Mouse (Mus musculus): Measurements from ENCODE around the gene Snx30.
"Not testable (repeated sequence)": the region's sequence is repeated elsewhere in the genome, so short reads cannot be mapped to it uniquely, and the experiment has no call there.

Gene Snx30

GRCm38 (mm10) chr4:59805181-59805967, at the start of gene Snx30:
Gene Snx30 (plus strand): TSS chr4:59805840.
- DNase-seq (ENCODE audit: low spot score in 2 of 2), result peak; percentile 83 to 88

DNA sequence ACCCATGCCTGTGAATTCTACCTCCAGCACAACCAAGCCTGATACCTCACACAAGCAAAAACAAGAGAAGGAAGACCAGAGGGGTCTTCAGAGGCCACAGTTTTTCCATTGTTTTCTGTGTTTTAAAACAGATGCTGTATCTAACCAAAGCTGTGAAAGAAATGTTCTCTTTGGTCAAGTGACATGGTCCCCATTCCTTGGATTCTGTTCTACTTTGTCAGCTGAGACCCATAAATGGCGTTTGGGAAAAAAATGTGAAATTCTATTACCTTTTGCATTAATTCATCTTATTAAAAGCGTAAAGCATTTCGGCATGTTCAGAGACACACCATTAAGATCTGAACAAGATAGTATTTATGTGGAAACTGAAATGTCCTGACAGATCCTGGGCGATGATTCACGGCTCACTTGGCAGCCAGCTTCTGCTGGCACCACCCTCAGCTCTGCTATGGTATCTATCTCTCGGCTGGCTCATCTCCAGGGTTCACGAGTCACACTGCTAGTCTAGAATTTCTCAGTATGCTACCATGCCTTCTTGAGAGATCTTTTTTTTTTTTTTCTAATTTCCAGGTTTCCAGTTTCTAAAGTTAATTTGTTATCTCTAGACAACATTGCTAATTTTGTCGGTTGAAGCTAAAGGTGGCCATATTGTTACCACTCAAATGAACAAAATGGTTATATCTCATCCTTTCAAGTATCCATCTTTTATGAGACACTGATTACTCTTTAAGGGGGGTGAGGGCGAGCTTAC, 49.1 kb upstream of the Snx30 start:
- no peak for DNase-seq (ENCODE audit: low spot score in 2 of 2)

- no peak for DNase-seq (ENCODE audit: low spot score in 2 of 2)
Measured at GRCm38 (mm10) chr4:59757452-59758435, 47.9 kb upstream of the Snx30 start.

DNA sequence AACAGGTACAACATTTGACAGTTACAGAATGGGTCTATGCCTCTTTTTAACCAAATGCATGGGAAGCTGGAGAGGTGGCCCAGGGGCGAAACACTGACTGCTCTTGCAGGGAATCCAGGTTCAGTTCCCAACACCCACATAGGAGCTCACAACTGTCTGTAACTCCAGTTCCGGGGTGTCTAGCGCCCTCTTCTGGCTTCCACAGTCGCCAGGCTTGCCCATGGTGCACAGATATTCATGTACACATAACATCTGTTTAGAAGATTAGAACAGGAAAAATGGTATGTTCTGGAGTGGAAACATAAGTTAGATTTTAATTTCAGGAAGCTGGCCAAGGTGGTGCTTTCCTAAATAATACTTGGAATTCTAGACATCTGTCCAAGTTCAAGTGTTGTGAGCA, 45.6 kb upstream of the Snx30 start:
- DNase-seq (ENCODE audit: low spot score in 2 of 2), result no peak

GRCm38 (mm10) chr4:59760636-59761364, 44.8 kb upstream of the Snx30 start:
- no peak for DNase-seq (ENCODE audit: low spot score in 2 of 2)

- no peak for DNase-seq (ENCODE audit: low spot score in 2 of 2)
Measured at GRCm38 (mm10) chr4:59761365-59761729, 44.3 kb upstream of the Snx30 start.

DNA sequence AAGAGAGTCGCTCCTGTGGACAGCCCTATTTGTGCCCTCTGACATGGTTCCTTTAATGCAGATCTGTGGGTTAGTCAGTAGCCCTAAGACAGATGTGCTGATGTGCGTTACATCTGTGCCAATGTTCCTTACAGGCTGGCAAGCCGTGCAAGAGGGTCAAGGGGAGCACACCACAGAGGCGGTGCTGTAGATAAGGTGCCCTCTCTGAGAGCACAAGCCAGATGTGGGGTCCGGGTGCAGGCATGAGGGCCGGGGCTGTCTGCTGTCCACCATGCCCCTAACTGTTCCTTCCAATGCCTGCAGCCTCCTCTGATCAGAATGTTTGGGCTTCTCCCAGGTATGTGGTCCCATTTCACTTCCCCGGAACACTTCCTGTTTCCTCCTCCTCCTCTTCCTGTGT, 40.7 kb upstream of the Snx30 start:
- no peak for DNase-seq (ENCODE audit: low spot score in 2 of 2)

DNA sequence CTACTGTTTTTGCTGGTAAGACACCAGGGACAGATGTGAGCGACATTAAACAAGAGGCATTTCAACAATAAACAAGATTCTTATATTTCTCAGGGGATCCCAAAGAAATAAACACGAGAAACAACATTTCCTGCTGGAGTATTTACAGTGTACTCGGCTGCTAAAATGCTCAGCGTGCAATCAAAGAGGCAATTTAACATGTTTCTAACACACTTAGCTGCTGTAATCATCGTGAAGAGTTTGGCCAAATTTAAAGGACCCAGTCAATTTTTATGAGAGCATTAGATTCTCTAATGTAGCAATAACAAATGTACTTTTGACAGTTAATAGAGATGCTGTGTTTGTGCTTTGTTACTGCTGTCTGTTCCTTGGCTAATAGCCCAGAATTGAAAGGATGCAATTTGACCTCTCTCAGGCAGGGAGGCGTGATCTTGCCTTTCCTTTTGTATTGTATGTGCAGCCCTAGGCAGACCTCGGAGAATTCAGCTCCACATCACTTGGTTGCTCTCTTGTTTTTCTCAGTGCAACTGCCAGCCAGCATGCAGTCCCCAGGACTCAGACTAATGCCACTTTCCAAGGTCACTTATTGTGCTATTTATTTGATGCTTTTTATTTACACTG, 40.1 kb upstream of the Snx30 start:
- DNase-seq (ENCODE audit: low spot score in 2 of 2), result no peak

GRCm38 (mm10) chr4:59767717-59768116, 37.9 kb upstream of the Snx30 start:
- no peak for DNase-seq (ENCODE audit: low spot score in 2 of 2)

GRCm38 (mm10) chr4:59772171-59772879, 33.3 kb upstream of the Snx30 start:
- DNase-seq (ENCODE audit: low spot score in 2 of 2), result no peak

GRCm38 (mm10) chr4:59777828-59778227, 27.8 kb upstream of the Snx30 start:
- DNase-seq (ENCODE audit: low spot score in 2 of 2), result no peak

GRCm38 (mm10) chr4:59780568-59780967, 25.1 kb upstream of the Snx30 start:
- DNase-seq (ENCODE audit: low spot score in 2 of 2), result no peak

DNA sequence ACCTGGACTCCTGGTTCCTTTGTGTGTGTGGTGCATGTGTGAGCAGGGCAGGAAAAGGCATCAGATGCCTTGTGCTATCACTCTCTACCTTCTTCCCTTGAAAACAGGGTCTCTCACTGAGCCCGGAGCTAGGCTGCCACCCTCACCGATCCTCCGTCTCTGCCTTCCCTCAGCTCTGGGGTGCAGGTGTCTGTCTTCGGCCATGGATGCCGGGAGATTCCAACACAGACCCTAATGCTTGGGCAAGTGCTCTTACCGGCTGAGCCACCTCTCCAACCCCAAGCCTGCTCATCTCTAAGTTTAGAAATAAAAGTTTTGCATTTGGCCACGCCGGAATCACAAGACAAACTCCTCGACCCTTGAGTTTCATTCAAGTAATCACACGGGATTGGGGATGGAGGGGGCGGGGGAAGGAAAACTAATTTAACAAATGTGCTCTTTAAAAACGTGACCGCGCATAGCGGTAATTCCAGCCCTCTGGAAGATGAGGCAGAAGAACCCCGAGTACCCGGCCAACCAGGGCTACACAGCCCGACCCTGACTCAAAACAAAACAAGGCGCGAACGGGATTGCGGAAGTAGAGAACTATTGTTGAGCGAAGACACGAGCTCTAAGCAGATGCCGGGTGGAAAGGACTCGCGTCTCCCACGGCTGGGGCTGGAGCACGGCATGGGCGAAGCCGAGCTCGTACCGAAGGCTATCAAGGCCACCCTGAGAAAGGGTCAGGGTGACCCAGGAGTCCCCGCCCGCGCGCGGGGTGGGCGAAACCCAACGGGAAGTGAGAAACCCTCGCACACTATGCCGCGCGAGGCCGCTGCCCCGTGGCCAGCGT, 22.6 kb upstream of the Snx30 start:
- no peak for DNase-seq (ENCODE audit: low spot score in 2 of 2)

- peak; percentile 86 to 92 for DNase-seq (ENCODE audit: low spot score in 2 of 2)
Measured at GRCm38 (mm10) chr4:59783685-59784279, 21.9 kb upstream of the Snx30 start.

- no peak for DNase-seq (ENCODE audit: low spot score in 2 of 2)
Measured at GRCm38 (mm10) chr4:59785412-59785811, 20.2 kb upstream of the Snx30 start.

GRCm38 (mm10) chr4:59786661-59787060, 19.0 kb upstream of the Snx30 start:
- peak; percentile 57 to 79 for DNase-seq (ENCODE audit: low spot score in 2 of 2)

DNA sequence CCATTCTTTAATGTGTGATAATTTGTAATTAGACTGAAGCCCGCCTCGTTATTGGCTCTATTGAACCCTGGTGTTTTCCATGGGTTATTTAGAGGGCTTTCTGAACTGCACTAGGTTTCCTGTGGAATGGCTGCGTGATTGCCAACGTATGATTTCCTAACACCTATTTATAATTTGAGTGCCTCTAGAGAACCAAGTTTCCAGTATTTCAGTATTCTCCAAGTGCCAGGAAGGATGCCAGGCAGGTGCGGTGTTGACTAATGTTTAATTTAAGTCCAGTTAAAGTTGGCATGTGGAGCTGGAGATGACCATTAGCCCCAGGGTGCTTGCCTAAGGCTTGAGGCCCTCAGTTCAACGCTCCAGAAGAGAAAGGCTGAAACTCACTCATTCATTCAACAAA, 18.5 kb upstream of the Snx30 start:
- no peak for DNase-seq (ENCODE audit: low spot score in 2 of 2)

DNA sequence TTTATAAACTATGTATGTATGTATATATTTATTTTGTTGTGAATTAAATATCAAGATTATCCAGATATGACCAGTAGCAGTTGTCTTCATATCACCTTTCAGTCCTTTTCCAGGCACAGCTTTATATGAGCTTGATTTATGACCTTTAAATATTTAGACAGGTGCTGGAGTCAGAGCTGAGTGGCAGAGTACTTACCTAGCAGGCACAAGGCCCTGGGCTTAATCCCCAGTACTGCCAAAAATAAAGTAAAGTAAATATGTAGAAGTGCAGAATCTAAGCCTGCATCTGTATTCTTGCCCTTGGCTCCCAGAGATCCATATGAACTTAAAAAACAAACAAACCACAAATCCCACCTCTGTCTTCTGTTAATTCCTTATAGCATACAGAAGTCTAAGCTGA, 16.6 kb upstream of the Snx30 start:
- DNase-seq (ENCODE audit: low spot score in 2 of 2), result no peak

DNA sequence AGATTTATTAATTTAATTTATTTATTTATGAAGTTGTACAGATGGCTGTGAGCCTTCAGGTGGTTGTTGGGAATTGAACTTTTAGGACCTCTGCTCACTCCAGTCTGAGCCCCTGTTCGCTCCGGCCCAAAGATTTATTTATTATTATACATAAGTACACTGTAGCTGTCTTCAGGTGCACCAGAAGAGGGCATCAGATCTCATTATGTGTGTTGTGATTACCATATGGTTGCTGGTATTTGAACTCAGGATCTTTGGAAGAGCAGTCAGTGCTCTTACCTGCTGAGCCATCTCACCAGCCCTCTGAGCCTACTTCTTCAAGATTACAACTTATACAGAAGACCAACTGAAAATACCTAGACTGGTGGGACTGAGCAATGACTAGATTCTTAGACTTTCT, 12.0 kb upstream of the Snx30 start:
- DNase-seq (ENCODE audit: low spot score in 2 of 2), result not testable (repeated sequence)
